Mouse (Mus musculus): ENCODE measurements around the gene Lrrc75b.

Lrrc75b gene

DNA sequence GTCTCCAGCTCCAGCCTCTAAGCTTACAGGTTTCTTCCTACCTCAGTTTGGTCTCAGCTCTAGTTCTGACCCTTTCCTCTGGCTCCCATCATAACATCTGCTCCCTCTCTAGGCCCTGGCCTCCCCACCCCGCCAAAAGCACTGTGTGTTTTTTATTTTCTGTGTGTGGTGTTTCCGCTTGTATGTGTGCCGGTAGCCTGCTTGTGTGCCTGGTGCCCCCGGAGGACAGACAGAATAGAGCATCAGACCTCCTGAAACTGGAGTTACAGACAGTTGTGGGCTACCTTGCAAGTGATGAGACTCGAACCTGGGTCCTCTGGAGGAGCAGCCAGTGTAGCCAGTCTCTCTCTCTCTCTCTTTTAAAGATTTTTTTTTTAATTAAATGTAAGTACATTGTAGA, 6.2 kb upstream of the Lrrc75b start:
- no peak for DNase-seq

GRCm38 (mm10) chr10:75565906-75566305, 5.8 kb upstream of the Lrrc75b start:
- no peak for DNase-seq

- no peak for DNase-seq
Observed at GRCm38 (mm10) chr10:75565436-75565835, 5.3 kb upstream of the Lrrc75b start.

DNA sequence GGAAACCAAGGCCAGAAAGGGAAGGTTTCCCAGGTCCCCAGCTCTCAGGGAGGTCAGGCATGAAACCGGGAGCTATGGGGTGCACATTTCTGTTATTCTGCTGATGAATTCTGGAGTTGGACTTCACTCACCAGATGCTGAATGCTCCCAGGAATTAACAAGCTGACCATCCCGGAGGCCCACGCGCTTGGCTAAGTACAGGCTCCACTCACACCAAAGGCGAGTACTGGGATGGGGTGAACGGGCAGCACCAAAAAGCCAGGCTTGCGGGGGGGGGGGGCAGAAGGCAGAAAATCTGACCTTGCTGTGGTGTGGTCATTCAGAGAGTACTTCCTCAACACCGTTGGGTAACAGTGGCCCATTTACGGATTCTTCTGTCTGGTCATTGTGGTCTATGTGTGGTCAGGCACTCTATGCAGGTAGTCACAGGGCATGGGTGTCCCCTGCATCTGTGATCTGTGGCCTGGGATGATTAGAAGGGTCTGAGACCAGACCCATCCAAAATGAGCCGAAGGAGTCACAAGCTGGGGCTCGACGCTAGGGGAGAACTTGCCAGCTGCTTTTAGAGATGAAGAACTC, 4.6 kb upstream of the Lrrc75b start:
- DNase-seq: no peak

DNA sequence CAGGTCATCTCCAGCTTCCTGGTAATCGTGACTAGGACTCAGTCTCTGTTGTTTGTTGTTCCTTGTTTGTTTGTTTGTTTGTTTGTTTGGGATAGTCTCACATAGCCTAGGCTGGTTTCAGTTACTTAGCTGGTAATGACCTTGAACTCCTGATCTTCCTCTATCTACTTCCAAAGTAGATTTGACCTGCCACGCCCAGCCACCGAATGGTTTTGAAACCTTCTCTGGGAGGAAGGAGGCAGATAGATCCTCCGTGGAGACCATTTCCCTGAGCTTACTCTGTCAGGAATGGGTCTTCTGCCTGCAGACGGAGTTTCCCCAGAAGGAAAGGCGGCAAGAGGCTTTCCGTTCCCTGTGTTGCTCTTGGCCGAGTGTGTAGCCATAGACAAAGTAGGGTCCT, 2.5 kb upstream of the Lrrc75b start:
- no peak for DNase-seq

DNA sequence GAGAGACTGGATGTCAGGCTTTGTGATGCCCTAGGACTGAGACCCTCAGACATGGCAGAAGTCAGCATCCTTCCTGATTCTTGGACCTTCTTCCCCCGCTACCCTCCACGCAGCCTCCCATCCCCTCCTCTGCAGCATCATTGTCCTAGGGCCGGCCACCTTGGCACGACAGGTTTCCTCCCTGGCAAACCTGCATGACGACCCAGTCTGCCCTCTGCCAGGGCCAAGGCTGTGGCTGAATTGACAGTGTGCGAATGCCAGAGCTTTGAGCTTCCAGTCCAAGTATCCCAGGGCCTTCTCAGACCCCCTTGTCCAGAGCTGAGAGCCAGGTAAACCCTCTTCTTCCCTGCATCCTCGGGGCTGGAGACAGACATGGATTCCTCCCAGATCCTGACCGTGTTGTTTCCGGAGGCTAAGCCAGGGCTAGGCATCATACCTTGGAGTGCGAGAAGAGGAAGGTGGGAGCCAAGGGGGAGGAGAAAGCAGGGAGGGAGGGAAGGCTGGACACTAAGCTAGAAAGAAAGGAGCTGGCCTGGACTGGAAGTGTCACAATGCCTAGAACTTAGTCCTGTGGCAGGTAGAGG, 1.0 kb upstream of the Lrrc75b start, which contains the start of gene Ggt1:
TSS of gene Ggt1 (plus strand) at position 534 of the 584 bp plus-strand sequence.
- DNase-seq: no peak

GRCm38 (mm10) chr10:75560549-75560899, 394 bp upstream of the Lrrc75b start:
- no peak for DNase-seq

- DNase-seq: peak; percentile 34
Observed at GRCm38 (mm10) chr10:75559041-75559675, 972 bp downstream of the Lrrc75b start.

DNA sequence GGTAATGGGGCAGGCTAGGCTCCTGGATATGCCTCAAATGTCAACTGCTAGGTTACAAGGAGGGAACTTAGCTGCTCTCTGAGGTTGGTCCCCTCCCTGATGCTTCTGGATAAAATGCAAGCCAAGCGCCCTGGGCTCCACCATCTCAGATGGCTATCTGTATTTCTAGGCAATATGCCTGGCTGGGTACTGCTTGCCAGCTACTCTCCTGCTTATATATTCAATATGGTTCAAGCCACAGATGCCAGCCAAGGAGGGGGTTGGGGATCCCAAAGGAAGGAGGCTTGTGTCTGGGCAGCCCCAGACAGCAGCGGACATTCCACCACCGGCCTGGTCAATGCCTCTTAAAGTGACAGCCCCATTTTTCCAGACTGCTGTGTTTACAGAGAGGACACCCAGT, 1.6 kb downstream of the Lrrc75b start:
- DNase-seq: peak; percentile 72

- peak; percentile 41 for DNase-seq
Observed at GRCm38 (mm10) chr10:75556026-75556425, 4.1 kb downstream of the Lrrc75b start.

- DNase-seq: no peak
Observed at GRCm38 (mm10) chr10:75555557-75555956, 4.6 kb downstream of the Lrrc75b start.

- no peak for DNase-seq
Observed at GRCm38 (mm10) chr10:75554090-75554489, 6.0 kb downstream of the Lrrc75b start.

- DNase-seq: no peak
Observed at GRCm38 (mm10) chr10:75552701-75553450, 7.3 kb downstream of the Lrrc75b start.

DNA sequence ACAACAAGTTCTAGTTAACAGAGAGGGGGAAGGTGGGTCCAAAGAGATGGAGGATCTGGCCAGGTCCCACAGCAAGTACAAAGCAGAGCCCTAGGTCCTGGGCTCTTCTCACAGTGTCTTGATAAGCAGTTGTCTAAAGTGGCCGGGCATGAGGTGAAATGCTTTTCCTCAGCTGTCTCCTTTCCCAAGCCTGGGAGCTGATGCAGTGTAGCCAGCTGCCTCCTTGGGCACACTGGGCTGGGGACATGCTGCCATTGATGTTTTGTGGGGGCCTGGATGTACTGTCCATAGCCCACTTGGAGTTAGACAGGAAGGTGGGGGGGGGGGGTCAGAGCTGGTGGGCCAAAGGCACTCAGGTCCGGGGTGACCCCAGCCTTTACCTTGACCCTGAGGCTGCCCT, 8.0 kb downstream of the Lrrc75b start:
- DNase-seq: no peak

- DNase-seq: no peak
Observed at GRCm38 (mm10) chr10:75551175-75551574, 9.0 kb downstream of the Lrrc75b start.

DNA sequence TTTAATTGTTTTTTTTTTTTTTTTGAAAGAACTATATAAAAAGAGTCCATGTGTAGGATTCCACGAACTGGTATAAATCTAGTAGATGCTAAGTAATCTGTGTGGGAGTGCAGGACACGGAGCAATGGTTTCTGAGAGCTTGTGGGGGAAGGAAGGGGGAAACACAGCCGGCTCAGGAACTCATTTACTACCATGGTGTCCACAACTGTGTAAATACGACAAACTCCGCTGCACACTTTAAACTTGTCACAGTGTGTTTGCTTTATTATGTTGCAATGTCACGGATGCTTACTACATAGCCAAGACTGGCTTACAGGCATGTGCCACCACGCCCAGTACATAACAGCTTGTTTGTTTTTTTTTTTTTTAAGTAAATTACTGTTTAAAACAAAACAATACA, 10.2 kb downstream of the Lrrc75b start:
- no peak for DNase-seq

DNA sequence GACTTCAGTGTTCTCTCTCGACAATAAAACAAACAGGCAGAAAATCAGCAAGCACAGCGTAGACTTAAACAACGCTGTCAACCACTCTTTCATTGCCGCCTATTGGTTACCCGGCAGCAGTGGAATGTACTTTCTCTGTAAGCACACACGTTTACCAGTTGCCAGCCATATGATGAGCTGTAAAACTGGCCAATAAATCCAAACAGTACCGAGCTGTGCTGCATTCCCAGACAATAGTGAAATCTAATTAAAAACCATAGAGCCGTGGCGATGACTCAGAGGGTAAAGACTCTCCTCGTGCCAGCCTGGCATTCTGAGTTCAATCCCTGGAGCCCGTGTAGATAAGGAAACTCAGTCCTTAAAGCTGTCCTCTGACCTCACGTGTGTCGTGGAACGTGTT, 11.6 kb downstream of the Lrrc75b start:
- no peak for DNase-seq

- DNase-seq: no peak
Observed at GRCm38 (mm10) chr10:75547901-75548300, 12.2 kb downstream of the Lrrc75b start.

GRCm38 (mm10) chr10:75536123-75536522, 24.0 kb downstream of the Lrrc75b start:
- no peak for DNase-seq

DNA sequence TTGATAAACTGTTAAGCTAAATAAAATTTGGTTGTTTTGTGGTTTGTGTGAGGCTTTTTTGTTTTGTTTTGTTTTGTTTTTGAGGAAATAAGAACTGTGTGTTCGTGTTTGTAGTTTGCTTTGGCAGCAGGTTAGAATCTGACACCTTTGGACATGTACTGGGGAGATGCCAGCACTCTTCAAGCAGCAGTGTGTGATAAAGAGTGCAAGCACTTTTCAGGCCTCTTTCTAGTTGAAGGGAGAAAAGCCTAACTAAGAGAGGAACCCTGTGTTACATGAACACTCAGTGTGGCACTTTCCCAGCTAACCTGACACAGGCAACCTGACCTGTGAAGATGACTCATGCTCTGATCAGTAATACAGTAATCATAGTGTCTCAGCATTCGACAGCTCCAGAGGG, 24.7 kb downstream of the Lrrc75b start:
- no peak for DNase-seq

- DNase-seq: no peak
Observed at GRCm38 (mm10) chr10:75534934-75535333, 25.2 kb downstream of the Lrrc75b start.

GRCm38 (mm10) chr10:75534216-75534615, 25.9 kb downstream of the Lrrc75b start:
- no peak for DNase-seq

DNA sequence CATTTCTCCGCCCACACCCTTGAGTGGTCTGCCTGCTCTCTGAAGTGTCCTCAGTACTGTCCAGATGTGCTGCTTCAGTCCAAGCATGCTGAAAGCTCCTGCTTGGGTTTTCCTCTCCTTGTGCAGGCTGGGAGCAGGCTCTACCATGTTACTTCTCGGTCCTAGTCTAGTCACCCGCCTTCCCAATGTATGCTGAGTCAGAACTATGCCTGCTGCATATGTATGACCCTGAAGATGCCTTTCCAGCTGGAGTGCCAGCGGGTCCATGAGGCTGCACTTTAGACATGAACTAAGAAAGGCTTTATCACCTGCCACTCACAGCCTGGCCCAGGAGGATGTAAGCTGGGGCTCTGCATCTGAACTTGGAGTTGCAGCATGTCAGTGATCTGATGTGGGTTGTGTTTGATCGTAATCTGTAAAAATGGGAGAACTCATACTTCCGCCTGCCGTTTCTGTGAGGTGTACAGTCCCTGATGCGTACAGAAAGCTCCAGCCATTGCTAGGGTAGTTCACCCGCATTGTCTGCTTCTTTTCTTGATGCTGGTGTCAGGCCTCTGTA, 28.5 kb downstream of the Lrrc75b start:
- no peak for DNase-seq

DNA sequence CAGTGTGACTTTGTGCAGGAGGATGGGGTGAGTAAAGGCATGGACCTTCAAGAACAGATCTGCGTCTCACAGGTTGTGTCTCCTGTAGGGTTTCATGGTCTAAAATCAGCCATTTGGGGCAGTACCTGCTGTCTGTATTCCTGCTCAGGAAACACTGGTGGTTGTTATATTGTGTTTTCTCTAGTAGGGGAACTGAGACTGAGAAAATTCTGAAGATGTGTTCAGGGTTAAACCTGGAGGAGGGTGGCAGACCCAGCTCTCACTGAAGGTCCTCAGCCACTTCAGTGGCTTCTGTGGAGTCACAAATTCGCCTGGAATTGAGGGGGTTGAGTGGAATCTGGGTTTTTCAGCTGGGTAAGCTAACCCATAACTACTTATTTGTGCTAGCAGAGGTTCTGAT, 29.8 kb downstream of the Lrrc75b start:
- DNase-seq: no peak
